8 mouse cellular contexts compared by ENCODE assay signal in genomic region chr3:27709906-27710647, GRCm38 (mm10). TPM values are rescaled to one million over a fixed set of nuclear protein-coding genes. Genes with fewer than 3 reads are reported as not detected.
A peak's percentile ranks its signal among the peaks of the same experiment; 100 is the strongest.
DNase-seq lines count a peak whose midpoint lies in the region; ATAC-seq and TF ChIP-seq lines count a peak whose summit lies in the region.

No protein-coding gene starts in this region.

- peak overlapping the region; percentile 84 for H3K9ac ChIP-seq in heart, postnatal 0 days (replicated peaks; ENCODE audit: low read depth, low read length)
- peak overlapping the region; percentile 86 for H3K9ac ChIP-seq in lung, postnatal 0 days (replicated peaks; ENCODE audit: low read depth)

- no peak for TF ChIP-seq EP300 in heart, postnatal 0 days (IDR thresholded peaks at IDR 0.05; ENCODE audit: low read depth)
- TF ChIP-seq EP300 in lung, postnatal 0 days (IDR thresholded peaks at IDR 0.05): no peak

- peak; percentile 52 for DNase-seq in 416B (ENCODE audit: low read depth)
- DNase-seq in adrenal gland, postnatal 14 days: peak; percentile 93
- peak; percentile 73 for DNase-seq in forebrain, embryonic 10.5 days (ENCODE audit: extremely low spot score, low spot score)
- peak; percentile 76 for DNase-seq in heart, postnatal 0 days (ENCODE audit: low spot score)
- DNase-seq in kidney, postnatal 36 days: peak; percentile 85 to 90
- DNase-seq in lung, postnatal 0 days (ENCODE audit: low spot score): peak; percentile 91
- peak; percentile 58 for DNase-seq in ovary, postnatal 10 days (ENCODE audit: low spot score)
- peak; percentile 52 for DNase-seq in thymus, postnatal 4 days

- ATAC-seq in heart, postnatal 0 days (ENCODE audit: insufficient read depth, low read depth): peak; percentile 80
- ATAC-seq in lung, postnatal 0 days: peak; percentile 83

- H3K9me3 ChIP-seq in forebrain, embryonic 10.5 days: no peaks in the 10 kb centered on the region
- no peaks in the 10 kb centered on the region for H3K9me3 ChIP-seq in heart, postnatal 0 days (replicated peaks; ENCODE audit: control insufficient read depth, low read length)
- no peaks in the 10 kb centered on the region for H3K9me3 ChIP-seq in lung, postnatal 0 days (ENCODE audit: low read length)

- peak overlapping the region; percentile 96 for H3K27ac ChIP-seq in forebrain, embryonic 10.5 days
- H3K27ac ChIP-seq in heart, postnatal 0 days (ENCODE audit: low read depth): peak overlapping the region; percentile 98
- H3K27ac ChIP-seq in lung, postnatal 0 days (ENCODE audit: low read length): peak overlapping the region; percentile 98

- H3K36me3 ChIP-seq in forebrain, embryonic 10.5 days (replicated peaks): no peaks in the 10 kb centered on the region
- H3K36me3 ChIP-seq in heart, postnatal 0 days (replicated peaks; ENCODE audit: control insufficient read depth, insufficient read depth, low read length): no peaks in the 10 kb centered on the region
- H3K36me3 ChIP-seq in lung, postnatal 0 days (ENCODE audit: insufficient read depth, low read length): no peaks in the 10 kb centered on the region

- H3K4me3 ChIP-seq in forebrain, embryonic 10.5 days: peak overlapping the region; percentile 92
- peak overlapping the region; percentile 86 for H3K4me3 ChIP-seq in heart, postnatal 0 days (ENCODE audit: low read depth, low read length)
- H3K4me3 ChIP-seq in lung, postnatal 0 days (ENCODE audit: low read depth, low read length): peak overlapping the region; percentile 94

- 0 out of 2 replicates have a peak, but pooled peaks cover 9% of the 10 kb centered on the region for H3K27me3 ChIP-seq in forebrain, embryonic 10.5 days (ENCODE audit: poor library complexity, severe bottlenecking)
- no peaks in the 10 kb centered on the region for H3K27me3 ChIP-seq in heart, postnatal 0 days (ENCODE audit: control insufficient read depth, insufficient read depth, low read length)
- no peaks in the 10 kb centered on the region for H3K27me3 ChIP-seq in lung, postnatal 0 days (replicated peaks; ENCODE audit: insufficient read depth, low read length)

- WGBS in forebrain, embryonic 10.5 days: under 1% methylated on average over 65 of the region's 86 CpGs
- WGBS in heart, postnatal 0 days: 1% methylated on average over 67 of the region's 86 CpGs
- WGBS in lung, postnatal 0 days: under 1% methylated on average over 42 of the region's 86 CpGs

- peak overlapping the region; percentile 72 for H3K4me2 ChIP-seq in heart, postnatal 0 days (ENCODE audit: low read depth, low read length)
- H3K4me2 ChIP-seq in lung, postnatal 0 days (replicated peaks; ENCODE audit: low read depth, low read length): peak overlapping the region; percentile 78

- peak; percentile 14; the same call in 1 of the 2 replicates for TF ChIP-seq CTCF in heart, postnatal 0 days (IDR thresholded peaks at IDR 0.05; ENCODE audit: low read depth)
- TF ChIP-seq CTCF in lung, postnatal 0 days (IDR thresholded peaks at IDR 0.05): peak; percentile 23

- peaks cover 59% of the 10 kb centered on the region for H3K4me1 ChIP-seq in forebrain, embryonic 10.5 days
- peaks cover 33% of the 10 kb centered on the region for H3K4me1 ChIP-seq in heart, postnatal 0 days (ENCODE audit: control insufficient read depth, insufficient read depth)
- peaks cover 15% of the 10 kb centered on the region; the same call in 1 of the 2 replicates for H3K4me1 ChIP-seq in lung, postnatal 0 days (ENCODE audit: insufficient read depth, low read depth, low read length)

RNA-seq across cellular contexts. Expression of gene Fndc3b, which starts 1.0 kb away (rescaled TPM):
- total RNA-seq in adrenal gland, postnatal 14 days (2021): 105 and 107 TPM in 2 replicates
- polyA plus RNA-seq in forebrain, embryonic 10.5 days (2016; fragmentation: Nextera tagmentation; extraction: Ambion mirVana): 9.9 and 10.8 TPM in 2 replicates
- 44.1 and 57.1 TPM in 2 replicates for total RNA-seq in heart, postnatal 0 days (2014; rRNA removed; ENCODE audit: low replicate concordance)
- polyA plus RNA-seq in heart, postnatal 0 days (2015; fragmentation: Nextera tagmentation; extraction: Ambion mirVana): 13.8 and 16.4 TPM in 2 replicates
- polyA plus RNA-seq in lung, postnatal 0 days (2015; fragmentation: Nextera tagmentation; extraction: Ambion mirVana): 28.5 and 30.6 TPM in 2 replicates

Comparison
In these comparisons a context has a peak if more than half of its experiments do, and no peak if none do; other contexts are left out.
1. Peak in every context shown above with its lines: DNase-seq, ATAC-seq, H3K4me3 ChIP-seq and H3K27ac ChIP-seq.